Mouse (Mus musculus) embryonic fibroblast, embryonic 13.5 days (primary cell): ENCODE measurements around the gene Slamf8.

Source experiments
- CTCF ChIP-seq: IDR thresholded peaks from 2 replicates; pipeline ENCODE4 v1.5.1; 2011; ENCODE audit warnings: mild to moderate bottlenecking, control low read depth, low read length, moderate library complexity, borderline replicate concordance; ENCODE audit not compliant: insufficient read depth
- POLR2A ChIP-seq: IDR thresholded peaks from 2 replicates; pipeline ENCODE4 v1.6.1; 2011; ENCODE audit warnings: low read depth, mild to moderate bottlenecking, control low read depth, low read length, moderate library complexity

DNA sequence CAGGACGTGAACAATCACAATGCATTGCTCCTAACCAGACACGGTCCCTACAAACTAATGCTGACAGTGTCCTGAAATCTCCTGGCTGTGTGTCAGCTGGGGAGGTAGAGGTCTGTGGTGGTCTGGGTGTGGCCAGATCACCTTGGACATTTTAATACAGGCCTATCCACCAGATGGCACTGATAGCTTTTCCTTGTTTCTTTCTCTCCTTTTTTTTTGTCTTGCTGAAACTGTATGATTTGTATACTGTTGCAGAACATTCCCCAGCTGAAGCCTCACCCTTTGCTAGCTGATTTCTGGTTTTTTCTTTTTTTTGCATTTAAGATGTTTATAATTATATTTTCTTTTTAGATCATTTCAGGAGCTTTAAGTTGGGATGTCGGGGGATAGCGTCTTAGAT lies 47.4 kb upstream of the Slamf8 start:
- no peak for TF ChIP-seq CTCF
- no peak for TF ChIP-seq POLR2A
